In genomic region chr17:87236725-87237650, GRCm38 (mm10) we compare ENCODE assay signal across 8 mouse cellular contexts. TPM values are rescaled to one million over a fixed set of nuclear protein-coding genes. Genes with fewer than 3 reads are reported as not detected.
A peak's percentile ranks its signal among the peaks of the same experiment; 100 is the strongest.
DNase-seq lines count a peak whose midpoint lies in the region; ATAC-seq lines count a peak whose summit lies in the region.

No protein-coding gene starts in this region.

- peak; percentile 27 for DNase-seq in right cerebral cortex, adult 18-20 months
- DNase-seq in right cerebral cortex, postnatal 14 days, result no peak
- DNase-seq in kidney, postnatal 25 days, result peak; percentile 36 to 49
- no peak for DNase-seq in testis, postnatal 14 days (ENCODE audit: low spot score)
- no peak for DNase-seq in cerebellum, adult 9-10 months

- 55% methylated on average over 18 of the region's 18 CpGs for WGBS in forebrain, embryonic 15.5 days
- WGBS in midbrain, embryonic 13.5 days, result 48% methylated on average over 18 of the region's 18 CpGs

- H3K4me2 ChIP-seq in forebrain, embryonic 15.5 days (replicated peaks), result no peak overlapping the region
- no peak overlapping the region for H3K4me2 ChIP-seq in midbrain, embryonic 13.5 days (replicated peaks)

- H3K27ac ChIP-seq in forebrain, embryonic 15.5 days (replicated peaks), result 0 out of 2 replicates have a peak overlapping the region, but pooled peaks have one; percentile 34
- 0 out of 2 replicates have a peak overlapping the region, but pooled peaks have one; percentile 7 for H3K27ac ChIP-seq in midbrain, embryonic 13.5 days

- H3K4me1 ChIP-seq in forebrain, embryonic 15.5 days, result 0 out of 2 replicates have a peak, but pooled peaks cover 5% of the 10 kb centered on the region
- peaks cover 11% of the 10 kb centered on the region for H3K4me1 ChIP-seq in midbrain, embryonic 13.5 days (replicated peaks)

- H3K27me3 ChIP-seq in forebrain, embryonic 15.5 days, result no peaks in the 10 kb centered on the region
- H3K27me3 ChIP-seq in midbrain, embryonic 13.5 days, result no peaks in the 10 kb centered on the region

- ATAC-seq in forebrain, embryonic 15.5 days (replicated peaks), result peak; percentile 72
- peak; percentile 78 for ATAC-seq in midbrain, embryonic 13.5 days
- no peak for ATAC-seq in monocyte, adult 5-6 weeks (replicated peaks; ENCODE audit: insufficient number of reproducible peaks, low FRiP score, low TSS enrichment, poor library complexity, severe bottlenecking)

- H3K9ac ChIP-seq in forebrain, embryonic 15.5 days (replicated peaks), result no peak overlapping the region
- H3K9ac ChIP-seq in midbrain, embryonic 13.5 days (replicated peaks), result no peak overlapping the region

- no peaks in the 10 kb centered on the region for H3K36me3 ChIP-seq in forebrain, embryonic 15.5 days
- H3K36me3 ChIP-seq in midbrain, embryonic 13.5 days, result no peaks in the 10 kb centered on the region

- no peak overlapping the region for H3K4me3 ChIP-seq in forebrain, embryonic 15.5 days
- H3K4me3 ChIP-seq in midbrain, embryonic 13.5 days (replicated peaks), result no peak overlapping the region

- H3K9me3 ChIP-seq in forebrain, embryonic 15.5 days, result no peaks in the 10 kb centered on the region
- H3K9me3 ChIP-seq in midbrain, embryonic 13.5 days, result peaks cover 6% of the 10 kb centered on the region; the same call in 1 of the 2 replicates

RNA-seq across cellular contexts. Expression of gene Mcfd2, which starts 28.7 kb away (rescaled TPM):
- polyA plus RNA-seq in forebrain, embryonic 15.5 days (2015; fragmentation: Nextera tagmentation; extraction: Ambion mirVana), result 53.3 and 53.8 TPM in 2 replicates
- polyA plus RNA-seq in midbrain, embryonic 13.5 days (2015; fragmentation: Nextera tagmentation; extraction: Ambion mirVana), result 52.6 and 54.7 TPM in 2 replicates
- total RNA-seq in monocyte, adult 5-6 weeks (2017), result 35.9 to 41.6 TPM (median 36.0 TPM) in 3 replicates

RNA-seq across cellular contexts. Expression of gene Ttc7, which starts 45.7 kb away (rescaled TPM):
- 4.5 and 4.8 TPM in 2 replicates for polyA plus RNA-seq in forebrain, embryonic 15.5 days (2015; fragmentation: Nextera tagmentation; extraction: Ambion mirVana)
- 2.8 and 4.3 TPM in 2 replicates for polyA plus RNA-seq in midbrain, embryonic 13.5 days (2015; fragmentation: Nextera tagmentation; extraction: Ambion mirVana)
- 126 to 169 TPM (median 150 TPM) in 3 replicates for total RNA-seq in monocyte, adult 5-6 weeks (2017)

Comparison
In these comparisons a context has a peak if more than half of its experiments do, and no peak if none do; other contexts are left out.
1. DNase-seq: peak in right cerebral cortex, adult 18-20 months (single experiment) and kidney, postnatal 25 days (2 of 2); none in right cerebral cortex, postnatal 14 days (single experiment), testis, postnatal 14 days (single experiment) and cerebellum, adult 9-10 months (single experiment).